Mouse (Mus musculus) naive thymus-derived CD4-positive, alpha-beta T cell, adult 2 months (primary cell): Measurements from ENCODE around the gene Hyal1.
"Not testable (repeated sequence)": the region's sequence is repeated elsewhere in the genome, so short reads cannot be mapped to it uniquely, and the experiment has no call there.

Experiments used
- DNase-seq: peaks from one replicate; pipeline ENCODE4 v3.0.0-alpha.2; 2011; ENCODE audit warnings: low read depth

Hyal1 gene

GRCm38 (mm10) chr9:107571534-107572326, 5.0 kb upstream of the Hyal1 start:
- no peak for DNase-seq

DNA sequence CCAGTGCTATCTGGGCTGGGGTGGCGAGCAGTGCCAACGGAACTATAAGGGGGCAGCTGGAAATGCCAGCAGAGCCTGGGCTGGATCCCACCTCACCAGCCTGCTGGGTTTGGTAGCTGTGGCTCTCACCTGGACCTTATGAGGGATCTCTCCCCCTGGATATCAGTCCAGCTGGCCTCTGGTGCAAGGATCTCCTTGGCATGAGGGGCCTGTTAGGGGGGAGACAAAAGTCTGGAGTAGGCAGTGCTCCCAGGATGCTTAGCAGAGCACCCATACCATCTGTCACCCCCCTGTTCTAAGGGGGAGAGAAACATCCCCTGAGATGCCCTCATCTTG, 4.4 kb upstream of the Hyal1 start:
- no peak for DNase-seq

- DNase-seq = not testable (repeated sequence)
These were observed 3.0 kb upstream of the Hyal1 start for GRCm38 (mm10) chr9:107573774-107574173.

- no peak for DNase-seq
These were observed 959 bp upstream of the Hyal1 start for GRCm38 (mm10) chr9:107575579-107576356.

- DNase-seq = no peak
These were observed 1.1 kb downstream of the Hyal1 start for GRCm38 (mm10) chr9:107577871-107578270.

DNA sequence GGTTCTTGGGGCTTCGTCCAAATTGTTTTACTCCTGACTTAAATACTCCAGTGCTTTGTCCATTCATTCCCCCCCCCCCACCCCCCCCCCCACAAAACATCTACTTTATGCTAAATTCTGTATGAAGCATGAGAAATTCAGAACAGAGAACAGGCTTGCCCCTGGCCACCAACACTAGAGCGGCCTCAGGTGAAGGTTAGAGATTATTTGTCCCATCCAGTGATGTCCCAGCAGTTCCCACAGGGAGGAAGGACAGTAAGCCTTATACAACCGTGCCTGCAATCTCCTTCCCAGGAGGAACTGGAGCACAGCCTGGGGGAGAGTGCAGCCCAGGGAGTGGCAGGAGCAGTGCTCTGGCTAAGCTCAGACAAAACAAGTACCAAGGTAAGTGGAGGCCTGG, 1.9 kb downstream of the Hyal1 start, which contains the start of gene Naa80:
Naa80 (plus strand) TSS at position 301 of the 400 bp plus-strand sequence.
- no peak for DNase-seq

GRCm38 (mm10) chr9:107579023-107579900, 2.5 kb downstream of the Hyal1 start:
- no peak for DNase-seq

DNA sequence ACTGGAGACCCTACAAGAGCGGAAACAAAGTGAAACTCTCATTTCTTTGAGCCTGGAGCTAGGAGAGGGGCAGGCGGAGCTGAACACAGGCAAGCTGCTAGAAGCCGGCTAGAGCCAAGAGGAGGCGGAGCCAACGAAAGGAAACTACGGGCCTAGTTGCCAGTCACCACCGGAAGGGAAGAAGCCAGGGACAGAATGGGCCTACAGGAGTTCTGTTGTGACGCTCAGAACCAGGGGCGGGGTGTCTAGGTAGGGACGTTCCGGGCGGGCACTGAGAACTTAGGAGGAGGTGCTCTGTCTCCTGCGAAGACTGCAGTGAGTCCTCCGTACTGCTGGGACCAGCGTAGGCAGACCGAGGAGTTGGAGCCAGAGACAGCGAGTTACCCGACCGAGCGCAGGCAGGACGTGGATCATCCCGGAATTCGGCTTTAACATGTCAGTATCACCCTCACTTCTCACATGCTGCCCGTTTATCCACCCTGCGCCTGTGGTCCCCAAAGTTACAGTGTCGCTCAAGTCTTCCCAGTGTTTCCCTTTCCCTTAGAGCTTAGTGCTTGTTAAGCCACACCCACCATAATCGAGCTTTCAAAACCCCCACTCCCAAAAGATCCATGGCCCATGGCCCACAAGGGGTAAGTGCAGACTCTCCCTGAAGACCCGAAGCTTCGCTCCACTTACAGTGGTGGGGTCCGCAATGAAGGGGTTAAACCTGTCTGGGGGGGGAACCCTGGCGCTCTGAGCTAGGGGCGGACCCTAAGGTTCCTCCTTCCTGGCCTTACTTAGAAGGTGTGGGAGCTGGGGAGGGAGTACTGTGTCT, 4.0 kb downstream of the Hyal1 start, which contains the start of gene Hyal3:
Hyal3 (plus strand) TSS at position 318 of the 817 bp plus-strand sequence.
- peak; percentile 93 for DNase-seq

GRCm38 (mm10) chr9:107581584-107581983, 4.9 kb downstream of the Hyal1 start:
- DNase-seq = no peak

GRCm38 (mm10) chr9:107582509-107583062, 5.9 kb downstream of the Hyal1 start:
- DNase-seq = no peak

DNA sequence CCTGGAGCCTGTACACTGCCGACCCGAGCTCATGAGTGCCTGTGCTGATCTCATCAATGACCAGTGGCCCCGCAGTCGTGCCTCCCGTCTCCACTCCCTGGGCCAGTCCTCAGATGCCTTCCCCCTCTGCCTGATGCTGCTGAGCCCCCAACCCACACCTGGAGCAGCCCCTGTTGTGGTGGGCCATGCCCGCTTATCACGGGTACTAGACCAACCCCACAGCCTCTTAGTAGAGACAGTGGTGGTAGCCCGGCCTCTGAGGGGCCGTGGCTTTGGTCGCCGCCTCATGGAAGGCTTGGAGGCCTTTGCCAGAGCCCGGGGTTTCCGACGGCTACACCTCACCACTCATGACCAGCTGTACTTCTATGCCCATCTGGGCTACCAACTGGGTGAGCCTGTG, 6.4 kb downstream of the Hyal1 start:
- no peak for DNase-seq

DNA sequence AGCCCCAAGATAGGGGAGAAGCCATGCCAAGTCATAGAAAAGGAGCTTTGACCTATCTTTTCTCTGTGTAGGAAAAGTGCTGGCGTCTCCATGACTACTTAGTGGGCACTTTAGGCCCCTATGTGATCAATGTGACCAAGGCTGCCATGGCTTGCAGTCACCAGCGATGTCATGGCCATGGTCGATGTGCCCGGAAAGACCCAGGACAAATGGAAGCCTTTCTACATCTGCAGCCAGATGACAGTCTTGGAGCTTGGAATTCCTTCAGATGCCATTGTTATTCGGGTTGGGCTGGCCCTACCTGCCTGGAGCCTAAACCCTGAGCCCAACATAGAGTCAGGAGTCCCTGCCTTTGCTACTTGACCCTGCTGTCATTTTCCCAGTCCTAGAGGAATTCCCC, 9.8 kb downstream of the Hyal1 start:
- no peak for DNase-seq

DNA sequence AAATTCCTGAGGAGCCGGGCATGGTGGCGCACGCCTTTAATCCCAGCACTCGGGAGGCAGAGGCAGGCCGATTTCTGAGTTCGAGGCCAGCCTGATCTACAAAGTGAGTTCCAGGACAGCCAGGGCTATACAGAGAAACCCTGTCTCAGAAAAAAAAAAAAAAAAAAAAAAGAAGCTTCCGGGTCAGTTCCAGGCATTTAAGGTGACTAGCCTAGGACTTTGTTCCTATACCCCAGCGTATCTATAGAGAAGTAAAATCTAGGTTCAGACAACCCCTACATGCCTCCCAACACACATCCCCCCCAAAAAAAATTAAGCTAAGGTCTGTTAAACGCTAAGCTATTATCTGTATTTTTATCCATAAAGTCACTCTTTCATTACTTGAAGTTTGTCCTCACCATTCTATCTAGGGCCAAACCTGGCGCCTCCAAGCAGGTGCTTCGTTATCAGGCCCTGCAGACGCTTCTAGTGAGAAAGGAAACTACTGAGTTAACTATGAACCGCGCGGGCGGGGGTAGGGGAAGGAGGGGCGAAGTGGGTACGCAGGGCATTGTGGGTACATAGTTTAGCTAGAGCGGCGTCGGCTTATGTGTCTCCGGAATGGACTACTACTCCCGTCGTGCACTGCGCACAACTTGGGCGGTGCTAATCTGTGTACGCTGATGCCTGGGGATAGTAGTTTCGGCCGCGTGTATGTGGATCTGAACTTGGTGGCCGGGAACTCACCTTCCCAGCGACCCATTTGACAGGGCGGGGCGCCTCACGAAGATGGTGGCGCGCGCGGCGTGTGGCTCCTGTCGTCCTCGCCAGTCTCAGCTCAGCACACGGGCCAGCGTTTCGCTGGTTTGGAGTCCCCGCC, 10.5 kb downstream of the Hyal1 start, which contains the start of gene Ifrd2:
Ifrd2 (plus strand) TSS at position 669 of the 859 bp plus-strand sequence.
- DNase-seq = peak; percentile 98

- DNase-seq = no peak
These were observed 11.3 kb downstream of the Hyal1 start for GRCm38 (mm10) chr9:107587833-107588639.

GRCm38 (mm10) chr9:107590058-107590772, 13.5 kb downstream of the Hyal1 start:
- DNase-seq = no peak

DNA sequence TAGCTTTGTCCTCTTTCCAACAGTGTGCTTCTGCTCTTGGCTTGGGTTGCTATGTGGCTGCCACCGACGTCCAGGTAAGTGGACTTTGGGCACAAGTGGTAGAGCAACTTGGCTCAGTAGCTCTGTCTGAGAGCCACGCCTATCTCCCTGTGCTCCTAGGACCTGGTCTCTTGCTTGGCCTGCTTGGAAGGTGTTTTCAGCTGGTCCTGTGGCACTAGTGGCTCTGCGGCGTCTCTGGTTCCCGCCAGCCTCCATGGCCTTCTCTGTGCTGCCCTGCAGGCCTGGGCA, 14.0 kb downstream of the Hyal1 start:
- DNase-seq = no peak

GRCm38 (mm10) chr9:107593101-107593976, 16.6 kb downstream of the Hyal1 start:
- DNase-seq = no peak
